Mouse (Mus musculus): ENCODE measurements at regions not wholly inside any gene's neighbourhood (a gene's known extent, or its start where the extent isn't known, plus 50 kb on each side); places are given as distances from the start of the nearest gene placed in this dataset.
A peak's percentile ranks its signal among the peaks of the same experiment; 100 is the strongest.

GRCm38 (mm10) chr3:156232111-156232510, 329.5 kb upstream of the Negr1 start:
- DNase-seq (ENCODE audit: low spot score in 2 of 2): peak in 1 of 2 experiments; percentile 42
- intact Hi-C loops (cut with DNase I): no loop called here

- intact Hi-C loops (cut with DNase I): no loop called here
- DNase-seq (ENCODE audit: low spot score in 2 of 2): no peak
These were observed 325.6 kb upstream of the Negr1 start for GRCm38 (mm10) chr3:156235955-156236354.

GRCm38 (mm10) chr3:156252256-156252861, 309.2 kb upstream of the Negr1 start:
- no peak for DNase-seq (ENCODE audit: low spot score in 2 of 2)
- intact Hi-C loops (cut with DNase I): no loop called here

- no peak for DNase-seq (ENCODE audit: low spot score in 2 of 2)
- intact Hi-C loops (cut with DNase I): no loop called here
These were observed 308.2 kb upstream of the Negr1 start for GRCm38 (mm10) chr3:156253172-156253934.

- no peak for DNase-seq (ENCODE audit: low spot score in 2 of 2)
- intact Hi-C loops (cut with DNase I): no loop called here
These were observed 304.9 kb upstream of the Negr1 start for GRCm38 (mm10) chr3:156256719-156257118.

GRCm38 (mm10) chr3:156264654-156265053, 296.9 kb upstream of the Negr1 start:
- DNase-seq (ENCODE audit: low spot score in 2 of 2): no peak
- intact Hi-C loops (cut with DNase I): no loop called here

GRCm38 (mm10) chr3:156267727-156268126, 293.9 kb upstream of the Negr1 start:
- intact Hi-C loops (cut with DNase I): no loop called here
- no peak for DNase-seq (ENCODE audit: low spot score in 2 of 2)

- intact Hi-C loops (cut with DNase I): no loop called here
- DNase-seq (ENCODE audit: low spot score in 2 of 2): peak; percentile 17 to 69
These were observed 261.4 kb upstream of the Negr1 start for GRCm38 (mm10) chr3:156299984-156300770.

- no peak for DNase-seq (ENCODE audit: low spot score in 2 of 2)
- intact Hi-C loops (cut with DNase I): no loop called here
These were observed 260.3 kb upstream of the Negr1 start for GRCm38 (mm10) chr3:156301302-156301701.

- intact Hi-C loops (cut with DNase I): no loop called here
These were observed 259.8 kb upstream of the Negr1 start for GRCm38 (mm10) chr3:156301745-156302144.

GRCm38 (mm10) chr3:156304174-156304573, 257.4 kb upstream of the Negr1 start:
- DNase-seq (ENCODE audit: low spot score in 2 of 2): no peak
- intact Hi-C loops (cut with DNase I): no loop called here

More at GRCm38 (mm10) chr3:156301745-156302144, 259.8 kb upstream of the Negr1 start:
- DNase-seq (ENCODE audit: low spot score in 2 of 2): no peak

- intact Hi-C loops (cut with DNase I): no loop called here
These were observed 256.5 kb upstream of the Negr1 start for GRCm38 (mm10) chr3:156305064-156305463.

GRCm38 (mm10) chr3:156335033-156335793, 226.4 kb upstream of the Negr1 start:
- intact Hi-C loops (cut with DNase I): no loop called here
- no peak for DNase-seq (ENCODE audit: low spot score in 2 of 2)

More at GRCm38 (mm10) chr3:156305064-156305463, 256.5 kb upstream of the Negr1 start:
- no peak for DNase-seq (ENCODE audit: low spot score in 2 of 2)

- DNase-seq (ENCODE audit: low spot score in 2 of 2): no peak
- intact Hi-C loops (cut with DNase I): no loop called here
These were observed 220.1 kb upstream of the Negr1 start for GRCm38 (mm10) chr3:156341484-156341883.

GRCm38 (mm10) chr3:156351727-156352126, 209.9 kb upstream of the Negr1 start:
- intact Hi-C loops (cut with DNase I): loop anchor here (5.0 kb wide), 1 partner anchor 211 kb away; the partner anchor contains the start of gene Negr1
- DNase-seq (ENCODE audit: low spot score in 2 of 2): no peak

- intact Hi-C loops (cut with DNase I): loop anchor here (5.0 kb wide), 1 partner anchor 209 kb away; the partner anchor contains the start of gene Negr1
These were observed 208.2 kb upstream of the Negr1 start for GRCm38 (mm10) chr3:156353430-156353829.

GRCm38 (mm10) chr3:156353841-156354473, 207.6 kb upstream of the Negr1 start:
- peak in 1 of 2 experiments; percentile 11 for DNase-seq (ENCODE audit: low spot score in 2 of 2)
- intact Hi-C loops (cut with DNase I): loop anchor here (5.0 kb wide), 1 partner anchor 208 kb away; the partner anchor contains the start of gene Negr1

More at GRCm38 (mm10) chr3:156353430-156353829, 208.2 kb upstream of the Negr1 start:
- DNase-seq (ENCODE audit: low spot score in 2 of 2): peak in 1 of 2 experiments; percentile 14

- intact Hi-C loops (cut with DNase I): no loop called here
- no peak for DNase-seq (ENCODE audit: low spot score in 2 of 2)
These were observed 192.8 kb upstream of the Negr1 start for GRCm38 (mm10) chr3:156368669-156369343.

Measured in left cerebral cortex, postnatal 25 days (tissue).